Mouse (Mus musculus): ENCODE results near the gene Slc22a23.

Slc22a23 gene

GRCm38 (mm10) chr13:34269376-34269991 lies 75.5 kb downstream of the Slc22a23 start:
- no peak for DNase-seq (ENCODE audit: low read depth, low spot score)

- DNase-seq (ENCODE audit: low read depth, low spot score): no peak
These were observed 77.9 kb downstream of the Slc22a23 start for GRCm38 (mm10) chr13:34266942-34267660.

- DNase-seq (ENCODE audit: low read depth, low spot score): no peak
These were observed 78.9 kb downstream of the Slc22a23 start for GRCm38 (mm10) chr13:34266067-34266466.

- no peak for DNase-seq (ENCODE audit: low read depth, low spot score)
These were observed 79.4 kb downstream of the Slc22a23 start for GRCm38 (mm10) chr13:34265576-34265975.

GRCm38 (mm10) chr13:34265022-34265565 lies 79.9 kb downstream of the Slc22a23 start:
- DNase-seq (ENCODE audit: low read depth, low spot score): no peak

- no peak for DNase-seq (ENCODE audit: low read depth, low spot score)
These were observed 80.5 kb downstream of the Slc22a23 start for GRCm38 (mm10) chr13:34264508-34264907.

- no peak for DNase-seq (ENCODE audit: low read depth, low spot score)
These were observed 86.2 kb downstream of the Slc22a23 start for GRCm38 (mm10) chr13:34258765-34259164.

- no peak for DNase-seq (ENCODE audit: low read depth, low spot score)
These were observed 87.8 kb downstream of the Slc22a23 start for GRCm38 (mm10) chr13:34257177-34257576.

GRCm38 (mm10) chr13:34256676-34257075 lies 88.3 kb downstream of the Slc22a23 start:
- DNase-seq (ENCODE audit: low read depth, low spot score): no peak

- no peak for DNase-seq (ENCODE audit: low read depth, low spot score)
These were observed 89.7 kb downstream of the Slc22a23 start for GRCm38 (mm10) chr13:34255297-34255696.

GRCm38 (mm10) chr13:34254691-34255090 lies 90.3 kb downstream of the Slc22a23 start:
- DNase-seq (ENCODE audit: low read depth, low spot score): no peak

- DNase-seq (ENCODE audit: low read depth, low spot score): no peak
These were observed 91.2 kb downstream of the Slc22a23 start for GRCm38 (mm10) chr13:34253736-34254135.

GRCm38 (mm10) chr13:34248941-34249920 lies 95.8 kb downstream of the Slc22a23 start:
- no peak for DNase-seq (ENCODE audit: low read depth, low spot score)

GRCm38 (mm10) chr13:34248107-34248506 lies 96.9 kb downstream of the Slc22a23 start:
- no peak for DNase-seq (ENCODE audit: low read depth, low spot score)

GRCm38 (mm10) chr13:34246821-34247220 lies 98.2 kb downstream of the Slc22a23 start:
- DNase-seq (ENCODE audit: low read depth, low spot score): no peak

GRCm38 (mm10) chr13:34245216-34245615 lies 99.8 kb downstream of the Slc22a23 start:
- DNase-seq (ENCODE audit: low read depth, low spot score): no peak

- DNase-seq (ENCODE audit: low read depth, low spot score): no peak
These were observed 100.8 kb downstream of the Slc22a23 start for GRCm38 (mm10) chr13:34244186-34244585.

- no peak for DNase-seq (ENCODE audit: low read depth, low spot score)
These were observed 102.8 kb downstream of the Slc22a23 start for GRCm38 (mm10) chr13:34242211-34242610.

GRCm38 (mm10) chr13:34240087-34240428 lies 104.9 kb downstream of the Slc22a23 start:
- DNase-seq (ENCODE audit: low read depth, low spot score): no peak

GRCm38 (mm10) chr13:34239371-34240086 lies 105.5 kb downstream of the Slc22a23 start:
- no peak for DNase-seq (ENCODE audit: low read depth, low spot score)

- DNase-seq (ENCODE audit: low read depth, low spot score): no peak
These were observed 106.2 kb downstream of the Slc22a23 start for GRCm38 (mm10) chr13:34238646-34239290.
